Mouse (Mus musculus) neutrophil, adult 5-6 weeks (primary cell): ENCODE measurements around the gene Wnt11. TPM values are rescaled to one million over a fixed set of nuclear protein-coding genes. Genes with fewer than 3 reads are reported as not detected.

ENCODE experiments used
- ATAC-seq: fragments of 151-379, 151-347 bp; 2 replicates; pipeline ENCODE4 v1.8.0; 2017; ENCODE audit warnings: mild to moderate bottlenecking, moderate TSS enrichment; ENCODE audit not compliant: insufficient number of reproducible peaks, poor library complexity, low FRiP score, severe bottlenecking; ENCODE audit errors: extremely low read depth
- total RNA-seq: library from RNA; stranded (forward); fragments of 200-1000 nt; gene quantifications from 2 replicates; pipeline ENCODE4 v1.2.3, GENCODE M21; 2017

Wnt11 gene
- total RNA-seq, 1 experiment from 2014 or later: 0.81 TPM

- no peak for ATAC-seq
Measured at GRCm38 (mm10) chr7:98894305-98894704, 59.4 kb downstream of the Wnt11 start.

- ATAC-seq: no peak
Measured at GRCm38 (mm10) chr7:98894768-98895167, 59.9 kb downstream of the Wnt11 start.

- no peak for ATAC-seq
Measured at GRCm38 (mm10) chr7:98895501-98896095, 60.7 kb downstream of the Wnt11 start.

GRCm38 (mm10) chr7:98897323-98897722, 62.4 kb downstream of the Wnt11 start:
- ATAC-seq: no peak

GRCm38 (mm10) chr7:98899815-98900214, 64.9 kb downstream of the Wnt11 start:
- no peak for ATAC-seq

- no peak for ATAC-seq
Measured at GRCm38 (mm10) chr7:98901120-98901519, 66.2 kb downstream of the Wnt11 start.

GRCm38 (mm10) chr7:98903884-98904283, 69.0 kb downstream of the Wnt11 start:
- no peak for ATAC-seq

Other genes with a start within 250 kb of the Wnt11 start
- 69.7 and 95.3 TPM in 2 replicates for gene Emsy, start 178.3 kb upstream of the Wnt11 start, total RNA-seq
- 36.9 and 42.4 TPM in 2 replicates for gene Thap12, start 132.0 kb upstream of the Wnt11 start, total RNA-seq